Mouse (Mus musculus): ENCODE data around the gene Slc29a3. TPM values are rescaled to one million over a fixed set of nuclear protein-coding genes. Genes with fewer than 3 reads are reported as not detected.
"Not testable (repeated sequence)": the region's sequence is repeated elsewhere in the genome, so short reads cannot be mapped to it uniquely, and the experiment has no call there.

Slc29a3 gene
- polyA plus RNA-seq, 1 experiment: 4.4 TPM

DNA sequence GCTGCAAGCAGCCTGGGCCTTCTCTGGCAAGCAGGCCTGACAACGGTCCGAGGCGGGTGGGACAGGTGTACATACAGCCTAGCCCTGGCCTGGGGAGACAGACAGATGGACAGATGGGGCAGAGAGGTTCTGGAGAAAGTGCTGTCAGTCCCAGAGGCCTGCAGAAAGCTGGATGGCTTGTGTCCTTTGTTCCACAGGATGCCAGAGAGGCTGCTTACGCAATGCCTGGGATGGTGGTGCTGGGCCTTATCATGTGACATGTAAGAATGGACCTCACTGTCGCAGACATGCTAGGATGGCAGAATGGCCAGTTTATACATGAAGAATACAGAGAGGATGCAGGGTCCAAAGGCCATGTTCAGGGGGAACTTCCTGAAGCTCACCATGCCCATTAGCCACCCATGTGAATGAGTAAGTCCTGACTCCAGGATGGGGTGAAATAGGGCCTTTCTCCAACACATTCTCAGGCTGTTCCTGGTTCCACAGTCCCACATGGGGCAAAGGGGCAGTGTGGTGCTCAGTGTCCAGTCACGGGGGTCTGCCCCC, 4.9 kb downstream of the Slc29a3 start:
- TF ChIP-seq CEBPB (IDR thresholded peaks at IDR 0.05; ENCODE audit: low read depth) (peak; percentile 53), MYOG (IDR thresholded peaks at IDR 0.05; ENCODE audit: control insufficient read depth, extremely low read depth, insufficient read length) (no peak)
- H3K79me3 ChIP-seq (ENCODE audit: low read depth): no peaks in the 10 kb centered on the region

DNA sequence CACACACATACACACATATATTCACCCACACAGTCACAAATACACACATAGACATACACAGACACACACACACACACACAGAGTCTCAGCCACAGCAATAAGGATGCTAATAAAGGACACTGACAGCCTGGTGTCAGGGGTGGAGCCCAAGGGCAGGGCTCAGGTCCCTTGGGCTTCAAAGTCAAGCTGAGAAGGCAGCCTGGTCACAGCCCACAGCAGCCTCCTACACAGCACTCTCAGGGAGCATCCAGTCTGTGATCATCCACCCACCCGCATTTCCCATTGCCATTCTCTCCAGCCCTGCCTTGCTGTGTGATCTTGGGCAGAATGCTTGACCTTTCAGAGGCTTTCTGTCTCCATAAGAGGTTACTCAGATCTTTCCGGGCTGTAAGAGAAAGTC, 6.1 kb downstream of the Slc29a3 start:
- Histone ChIP-seq H3K79me3 (ENCODE audit: low read depth) (no peaks in the 10 kb centered on the region), H3K36me3 (ENCODE audit: control insufficient read depth, insufficient read depth) (peaks cover 9% of the 10 kb centered on the region), H3K79me2 (ENCODE audit: control insufficient read depth, insufficient read depth) (no peaks in the 10 kb centered on the region), H3K4me3 (ENCODE audit: insufficient read depth, poor library complexity, severe bottlenecking) (no peak overlapping the region), H3K27me3 (ENCODE audit: control insufficient read depth, insufficient read depth, insufficient read length) (no peaks in the 10 kb centered on the region), H3ac (ENCODE audit: control insufficient read depth, insufficient read length, low read depth) (no peak overlapping the region)
- no peak for TF ChIP-seq FOSL1 (IDR thresholded peaks at IDR 0.05; ENCODE audit: insufficient read depth, low read length, poor library complexity, severe bottlenecking)
- no peak for TF ChIP-seq USF1 (IDR thresholded peaks at IDR 0.05; ENCODE audit: low read depth)
- TF ChIP-seq MYOD1 (IDR thresholded peaks at IDR 0.05; ENCODE audit: control insufficient read depth, insufficient read length, low read depth): no peak
- TF ChIP-seq CEBPB (IDR thresholded peaks at IDR 0.05; ENCODE audit: low read depth): no peak
- no peak for TF ChIP-seq MYOG (IDR thresholded peaks at IDR 0.05; ENCODE audit: control insufficient read depth, extremely low read depth, insufficient read length)
- TF ChIP-seq MAX (IDR thresholded peaks at IDR 0.05): no peak
- TF ChIP-seq CTCF (IDR thresholded peaks at IDR 0.05; ENCODE audit: control insufficient read depth, insufficient read depth, insufficient read length): no peak

More for the DNA sequence above, 4.9 kb downstream of the Slc29a3 start:
- H3ac ChIP-seq (ENCODE audit: control insufficient read depth, insufficient read length, low read depth): no peak overlapping the region
- no peaks in the 10 kb centered on the region for H3K27me3 ChIP-seq (ENCODE audit: control insufficient read depth, insufficient read depth, insufficient read length)
- peaks cover 9% of the 10 kb centered on the region for H3K36me3 ChIP-seq (ENCODE audit: control insufficient read depth, insufficient read depth)
- H3K4me3 ChIP-seq (ENCODE audit: insufficient read depth, poor library complexity, severe bottlenecking): no peak overlapping the region
- H3K79me2 ChIP-seq (ENCODE audit: control insufficient read depth, insufficient read depth): no peaks in the 10 kb centered on the region

DNA sequence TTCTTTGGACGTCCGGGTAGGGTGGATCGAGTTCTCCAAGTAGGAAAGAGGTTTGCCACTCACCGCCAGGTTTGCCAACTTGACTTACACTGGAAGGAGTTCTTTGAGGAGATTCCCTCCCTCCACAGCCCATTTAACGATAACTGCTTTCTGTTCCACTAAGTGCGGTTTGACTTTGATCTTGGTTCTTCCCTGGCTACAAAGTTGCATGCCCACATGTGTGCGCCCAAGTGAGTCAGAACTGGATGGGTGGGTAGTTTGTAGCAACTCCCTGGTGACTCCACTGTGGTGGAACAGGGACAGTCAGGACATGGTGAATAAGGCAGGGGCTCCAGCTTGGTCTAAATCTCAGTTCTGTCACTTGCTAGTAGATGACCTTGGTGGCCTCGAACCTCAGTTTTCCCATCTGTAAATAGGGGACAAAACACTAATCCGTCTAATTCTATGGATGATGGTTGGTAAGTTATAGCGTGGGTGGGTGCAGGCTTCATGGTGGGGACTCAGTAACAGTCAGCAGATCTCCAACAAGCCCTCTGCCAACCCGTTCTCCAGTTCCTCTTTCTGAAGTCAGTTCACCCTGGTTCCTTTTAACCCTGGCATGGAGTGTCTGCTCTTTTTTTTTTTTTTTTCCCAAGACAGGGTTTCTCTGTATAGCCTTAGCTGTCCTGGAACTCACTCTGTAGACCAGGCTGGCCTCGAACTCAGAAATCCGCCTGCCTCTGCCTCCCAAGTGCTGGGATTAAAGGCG, 7.9 kb downstream of the Slc29a3 start:
- Histone ChIP-seq H3K27me3 (ENCODE audit: control insufficient read depth, insufficient read depth, insufficient read length) (no peaks in the 10 kb centered on the region), H3K79me2 (ENCODE audit: control insufficient read depth, insufficient read depth) (no peaks in the 10 kb centered on the region), H3ac (ENCODE audit: control insufficient read depth, insufficient read length, low read depth) (no peak overlapping the region), H3K4me3 (ENCODE audit: insufficient read depth, poor library complexity, severe bottlenecking) (no peak overlapping the region), H3K79me3 (ENCODE audit: low read depth) (no peaks in the 10 kb centered on the region), H3K36me3 (ENCODE audit: control insufficient read depth, insufficient read depth) (peaks cover 9% of the 10 kb centered on the region)
- TF ChIP-seq MYOG (IDR thresholded peaks at IDR 0.05; ENCODE audit: control insufficient read depth, extremely low read depth, insufficient read length) (no peak), USF1 (IDR thresholded peaks at IDR 0.05; ENCODE audit: low read depth) (no peak), CTCF (IDR thresholded peaks at IDR 0.05; ENCODE audit: control insufficient read depth, insufficient read depth, insufficient read length) (no peak), FOSL1 (IDR thresholded peaks at IDR 0.05; ENCODE audit: insufficient read depth, low read length, poor library complexity, severe bottlenecking) (no peak), CEBPB (IDR thresholded peaks at IDR 0.05; ENCODE audit: low read depth) (no peak)

DNA sequence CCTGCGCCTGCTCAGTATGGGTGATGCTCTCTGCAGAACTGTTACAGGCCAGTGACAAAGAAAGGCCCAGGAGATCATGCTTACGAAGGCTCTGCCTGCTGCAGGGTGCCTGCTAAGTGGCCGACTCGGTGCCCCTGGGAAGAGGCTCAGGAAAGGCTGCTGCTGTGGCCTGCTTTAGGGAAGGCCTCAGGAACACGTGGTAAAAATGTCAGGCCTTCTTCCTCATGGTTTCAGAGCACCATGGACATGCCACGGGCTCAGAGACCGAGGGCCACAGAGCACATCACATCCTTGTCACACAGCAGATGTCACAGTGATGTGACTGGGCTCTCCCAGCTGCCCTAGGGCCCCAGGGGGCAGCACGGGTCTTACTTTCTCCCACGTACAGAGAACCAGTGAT, 8.9 kb downstream of the Slc29a3 start:
- Histone ChIP-seq H3K27me3 (ENCODE audit: control insufficient read depth, insufficient read depth, insufficient read length) (no peaks in the 10 kb centered on the region), H3ac (ENCODE audit: control insufficient read depth, insufficient read length, low read depth) (no peak overlapping the region), H3K79me3 (ENCODE audit: low read depth) (no peaks in the 10 kb centered on the region), H3K79me2 (ENCODE audit: control insufficient read depth, insufficient read depth) (no peaks in the 10 kb centered on the region), H3K36me3 (ENCODE audit: control insufficient read depth, insufficient read depth) (peaks cover 7% of the 10 kb centered on the region), H3K4me3 (ENCODE audit: insufficient read depth, poor library complexity, severe bottlenecking) (no peak overlapping the region)
- TF ChIP-seq MYOD1 (IDR thresholded peaks at IDR 0.05; ENCODE audit: control insufficient read depth, insufficient read length, low read depth): no peak
- TF ChIP-seq MAX (IDR thresholded peaks at IDR 0.05): no peak
- TF ChIP-seq USF1 (IDR thresholded peaks at IDR 0.05; ENCODE audit: low read depth): no peak
- no peak for TF ChIP-seq CEBPB (IDR thresholded peaks at IDR 0.05; ENCODE audit: low read depth)
- TF ChIP-seq CTCF (IDR thresholded peaks at IDR 0.05; ENCODE audit: control insufficient read depth, insufficient read depth, insufficient read length): no peak
- no peak for TF ChIP-seq MYOG (IDR thresholded peaks at IDR 0.05; ENCODE audit: control insufficient read depth, extremely low read depth, insufficient read length)
- TF ChIP-seq FOSL1 (IDR thresholded peaks at IDR 0.05; ENCODE audit: insufficient read depth, low read length, poor library complexity, severe bottlenecking): no peak

DNA sequence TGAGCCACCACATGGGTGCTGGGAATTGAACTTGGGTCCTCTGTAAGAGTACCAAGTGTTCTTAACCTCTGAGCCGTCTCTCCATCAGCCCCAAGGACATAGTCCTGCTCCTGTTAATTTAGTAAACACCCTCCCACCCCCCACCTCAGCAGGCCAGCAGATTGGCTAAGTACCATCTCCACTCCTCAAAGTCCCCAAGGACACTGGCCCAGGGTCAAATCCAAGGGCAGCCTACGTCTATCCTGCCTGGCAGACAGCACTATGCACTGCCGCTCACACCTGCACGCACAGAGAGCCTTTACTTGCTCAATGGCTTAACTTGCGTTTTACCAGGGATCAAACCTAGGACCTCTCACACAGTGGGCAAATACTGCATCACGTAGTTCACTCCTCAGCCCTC, 9.7 kb downstream of the Slc29a3 start:
- Histone ChIP-seq H3K27me3 (ENCODE audit: control insufficient read depth, insufficient read depth, insufficient read length) (no peaks in the 10 kb centered on the region), H3K4me3 (ENCODE audit: insufficient read depth, poor library complexity, severe bottlenecking) (no peak overlapping the region), H3ac (ENCODE audit: control insufficient read depth, insufficient read length, low read depth) (no peak overlapping the region), H3K79me3 (ENCODE audit: low read depth) (no peaks in the 10 kb centered on the region), H3K79me2 (ENCODE audit: control insufficient read depth, insufficient read depth) (no peaks in the 10 kb centered on the region), H3K36me3 (ENCODE audit: control insufficient read depth, insufficient read depth) (peaks cover 3% of the 10 kb centered on the region)
- no peak for TF ChIP-seq MYOD1 (IDR thresholded peaks at IDR 0.05; ENCODE audit: control insufficient read depth, insufficient read length, low read depth)
- TF ChIP-seq USF1 (IDR thresholded peaks at IDR 0.05; ENCODE audit: low read depth): no peak
- no peak for TF ChIP-seq FOSL1 (IDR thresholded peaks at IDR 0.05; ENCODE audit: insufficient read depth, low read length, poor library complexity, severe bottlenecking)
- no peak for TF ChIP-seq CEBPB (IDR thresholded peaks at IDR 0.05; ENCODE audit: low read depth)
- no peak for TF ChIP-seq MYOG (IDR thresholded peaks at IDR 0.05; ENCODE audit: control insufficient read depth, extremely low read depth, insufficient read length)
- no peak for TF ChIP-seq CTCF (IDR thresholded peaks at IDR 0.05; ENCODE audit: control insufficient read depth, insufficient read depth, insufficient read length)
- TF ChIP-seq MAX (IDR thresholded peaks at IDR 0.05): no peak

DNA sequence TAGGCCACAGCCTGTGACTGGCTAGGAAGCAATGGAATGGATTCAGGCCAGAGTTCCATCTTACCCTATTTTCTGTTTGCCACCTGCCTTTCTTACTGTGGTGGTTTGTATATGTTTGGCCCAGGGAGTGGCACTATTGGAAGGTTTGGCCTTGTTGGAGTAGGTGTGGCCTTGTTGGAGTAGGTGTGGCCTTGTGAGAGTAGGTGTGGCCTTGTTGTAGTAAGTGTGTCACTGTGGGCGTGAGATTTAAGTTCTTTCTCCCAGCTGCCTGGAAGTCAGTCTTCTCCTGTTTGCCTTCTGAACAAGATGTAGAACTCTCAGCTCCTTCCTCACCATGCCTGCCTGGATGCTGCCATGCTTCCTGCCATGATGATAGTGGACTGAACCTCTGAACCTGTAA, 10.3 kb downstream of the Slc29a3 start:
- H3ac ChIP-seq (ENCODE audit: control insufficient read depth, insufficient read length, low read depth); H3K27me3 ChIP-seq (ENCODE audit: control insufficient read depth, insufficient read depth, insufficient read length); H3K79me2 ChIP-seq (ENCODE audit: control insufficient read depth, insufficient read depth); H3K36me3 ChIP-seq (ENCODE audit: control insufficient read depth, insufficient read depth); H3K79me3 ChIP-seq (ENCODE audit: low read depth); H3K4me3 ChIP-seq (ENCODE audit: insufficient read depth, poor library complexity, severe bottlenecking): not testable (repeated sequence)

All from C2C12 (cell line).